Mouse (Mus musculus) left cerebral cortex, postnatal 10 days (tissue): ENCODE results near the gene Scyl1. TPM values are rescaled to one million over a fixed set of nuclear protein-coding genes. Genes with fewer than 3 reads are reported as not detected.

Source experiments
- DNase-seq, 2 experiments: peaks; one replicate each; pipeline ENCODE4 v3.0.0; 2021 to 2022; ENCODE audit warnings: low spot score in 2 of 2, mixed read lengths in 1 of 2; ENCODE audit errors: extremely low spot score in 1 of 2
- intact Hi-C: fragments of 180-260 bp; cut with DNase I; formaldehyde crosslinking; loops from one replicate; pipeline ENCODE4 v1.15.1; 2025
- total RNA-seq, 2 experiments: library from RNA; stranded (reverse); gene quantifications; 2 replicates each; pipeline ENCODE4 v1.2.3; 2021

The Scyl1 gene
- total RNA-seq, 2 experiments from 2014 or later, result 79.4 to 82.8 TPM

- intact Hi-C loops, result loop anchor here (2.0 to 5.0 kb wide), 2 partner anchors 17 to 72 kb away; partner anchors contain the start of gene Ehbp1l1
- no peak for DNase-seq
Measured at GRCm38 (mm10) chr19:5710068-5710467, 61.2 kb downstream of the Scyl1 start.

Other genes with a start within 250 kb of the Scyl1 start
- not detected for gene Ovol1, start 210.8 kb downstream of the Scyl1 start, total RNA-seq
- 1 to 10 TPM; 8.3 to 9.2 TPM for gene Ap5b1, start 203.4 kb downstream of the Scyl1 start, total RNA-seq
- 10 to 100 TPM; 68.2 to 71.7 TPM for gene Rnaseh2c, start 169.5 kb downstream of the Scyl1 start, total RNA-seq
- 10 to 100 TPM; 70.9 to 79.7 TPM for gene Kat5, start 161.2 kb downstream of the Scyl1 start, total RNA-seq
- 10 to 100 TPM; 21.3 to 21.9 TPM for gene Rela, start 133.9 kb downstream of the Scyl1 start, total RNA-seq
- gene Sipa1, start 107.7 kb downstream of the Scyl1 start, total RNA-seq, result 10 to 100 TPM; 24.6 to 26.5 TPM
- 10 to 100 TPM; 11.9 to 14.3 TPM for gene Map3k11, start 82.7 kb downstream of the Scyl1 start, total RNA-seq
- gene Pcnx3, start 82.5 kb downstream of the Scyl1 start, total RNA-seq, result 10 to 100 TPM; 69.0 to 82.7 TPM
- not detected for gene Kcnk7, start 67.1 kb downstream of the Scyl1 start, total RNA-seq
- gene Ehbp1l1, start 45.1 kb downstream of the Scyl1 start, total RNA-seq, result 10 to 100 TPM; 50.4 to 52.0 TPM
- gene Fam89b, start 41.8 kb downstream of the Scyl1 start, total RNA-seq, result 10 to 100 TPM; 46.6 to 47.6 TPM
- 10 to 100 TPM; 19.9 to 21.4 TPM for gene Ltbp3, start 30.5 kb downstream of the Scyl1 start, total RNA-seq
- 10 to 100 TPM; 10.7 to 12.4 TPM for gene Frmd8, start 103.9 kb upstream of the Scyl1 start, total RNA-seq
- gene Slc25a45, start 106.4 kb upstream of the Scyl1 start, total RNA-seq, result 1 to 10 TPM; 3.4 to 3.8 TPM
- gene Tigd3, start 122.7 kb upstream of the Scyl1 start, total RNA-seq, result 1 to 10 TPM; 6.5 to 8.1 TPM
- gene Dpf2, start 141.6 kb upstream of the Scyl1 start, total RNA-seq, result 10 to 100 TPM; 76.8 to 80.7 TPM
- gene Cdc42ep2, start 153.4 kb upstream of the Scyl1 start, total RNA-seq, result 1 to 10 TPM; 8.3 to 9.8 TPM
- gene Pola2, start 192.8 kb upstream of the Scyl1 start, total RNA-seq, result 10 to 100 TPM in 1 of 2 experiments, 1 to 10 TPM in 1; 8.0 to 10.7 TPM
- not detected for gene Slc22a20, start 214.7 kb upstream of the Scyl1 start, total RNA-seq
- 10 to 100 TPM; 18.2 to 19.3 TPM for gene Capn1, start 244.5 kb upstream of the Scyl1 start, total RNA-seq